Mouse (Mus musculus) liver, embryonic 11.5 days (tissue): ENCODE results near the gene Col24a1. TPM values are rescaled to one million over a fixed set of nuclear protein-coding genes. Genes with fewer than 3 reads are reported as not detected.
"Not testable (repeated sequence)": the region's sequence is repeated elsewhere in the genome, so short reads cannot be mapped to it uniquely, and the experiment has no call there.

ENCODE experiments used
- ATAC-seq: fragments of 200-750 bp; cut with Nextera tagmentation; replicated peaks from 2 replicates; pipeline ENCODE4 v1.8.0; 2017; ENCODE audit warnings: moderate number of reproducible peaks, mild to moderate bottlenecking, moderate TSS enrichment, moderate library complexity; ENCODE audit not compliant: low FRiP score
- DNase-seq: peaks from one replicate; pipeline ENCODE4 v3.0.0-alpha.2; 2017; ENCODE audit warnings: low spot score
- H3K27ac ChIP-seq: fragments of 300-500 bp; sonication (generic); 2 replicates; pipeline ENCODE4 v1.5.1; 2014; ENCODE audit warnings: mild to moderate bottlenecking, low read depth, low read length, control low read depth
- H3K27me3 ChIP-seq: fragments of 300-500 bp; sonication (generic); replicated peaks from 2 replicates; pipeline ENCODE4 v1.6.1; 2014; ENCODE audit warnings: low read length, mixed read lengths; ENCODE audit not compliant: control insufficient read depth, insufficient read depth
- H3K36me3 ChIP-seq: fragments of 300-500 bp; sonication (generic); 2 replicates; pipeline ENCODE4 v1.6.1; 2014; ENCODE audit warnings: mild to moderate bottlenecking, low read length, moderate library complexity, mixed read lengths; ENCODE audit not compliant: control insufficient read depth, insufficient read depth
- H3K4me1 ChIP-seq: fragments of 300-500 bp; sonication (generic); replicated peaks from 2 replicates; pipeline ENCODE4 v1.6.1; 2014; ENCODE audit warnings: low read length, mixed read lengths; ENCODE audit not compliant: control insufficient read depth, insufficient read depth
- H3K4me2 ChIP-seq: fragments of 300-500 bp; sonication (generic); 2 replicates; pipeline ENCODE4 v1.6.1; 2014; ENCODE audit warnings: mild to moderate bottlenecking, control low read depth, moderate library complexity
- H3K4me3 ChIP-seq: fragments of 300-500 bp; sonication (generic); 2 replicates; pipeline ENCODE4 v1.5.1; 2014; ENCODE audit warnings: low read depth, low read length, control low read depth
- H3K9ac ChIP-seq: fragments of 300-500 bp; sonication (generic); 2 replicates; pipeline ENCODE4 v1.6.1; 2014; ENCODE audit warnings: low read depth, low read length, control low read depth
- H3K9me3 ChIP-seq: fragments of 300-500 bp; sonication (generic); 2 replicates; pipeline ENCODE4 v1.6.1; 2016; ENCODE audit warnings: low read length, inconsistent platforms, mixed read lengths; ENCODE audit not compliant: control insufficient read depth
- WGBS: fragments of 180-500 bp; shearing (Covaris S2); extraction: QIAGEN DNeasy Blood & Tissue Kit; methylation state at CpG from one replicate; pipeline ENCODE4 v1.1.7; 2014; 5-methylcytosine and 5-hydroxymethylcytosine counted together
- polyA plus RNA-seq: library from polyadenylated mRNA; unstranded; fragments of >200 nt; fragmentation: Nextera tagmentation; extraction: Ambion mirVana; gene quantifications from 2 replicates; pipeline ENCODE4 v1.2.1, GENCODE M21; 2014

Gene Col24a1
- polyA plus RNA-seq, 1 experiment from 2014 or later, result 0.64 TPM

DNA sequence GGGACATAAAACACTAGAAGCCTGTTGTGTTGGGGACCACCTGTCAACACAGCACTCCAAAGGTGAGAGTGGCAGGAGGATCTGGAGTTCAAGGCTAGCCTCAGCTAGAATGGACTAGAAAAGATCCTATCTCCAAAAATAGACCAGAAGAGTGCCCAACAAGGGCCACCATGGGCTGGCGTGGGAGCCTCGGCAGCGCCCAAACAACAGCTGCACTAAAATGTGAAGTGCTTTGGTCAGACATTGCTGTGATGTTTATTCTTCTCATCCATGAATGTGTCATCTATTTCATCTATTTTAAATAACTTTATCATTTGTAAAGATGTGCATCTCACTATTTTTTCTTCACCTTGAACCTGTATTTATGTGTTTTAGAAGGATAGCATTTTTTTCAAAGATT lies 122.1 kb downstream of the Col24a1 start:
- no peak for DNase-seq
- no peaks in the 10 kb centered on the region for H3K9me3 ChIP-seq
- no peak overlapping the region for H3K9ac ChIP-seq
- no peaks in the 10 kb centered on the region for H3K36me3 ChIP-seq
- no peaks in the 10 kb centered on the region for H3K27me3 ChIP-seq
- H3K4me2 ChIP-seq, result no peak overlapping the region
- H3K4me1 ChIP-seq, result no peaks in the 10 kb centered on the region
- ATAC-seq, result no peak
- 92% methylated on average over 3 of the region's 3 CpGs for WGBS
- H3K27ac ChIP-seq, result no peak overlapping the region
- H3K4me3 ChIP-seq, result no peak overlapping the region

DNA sequence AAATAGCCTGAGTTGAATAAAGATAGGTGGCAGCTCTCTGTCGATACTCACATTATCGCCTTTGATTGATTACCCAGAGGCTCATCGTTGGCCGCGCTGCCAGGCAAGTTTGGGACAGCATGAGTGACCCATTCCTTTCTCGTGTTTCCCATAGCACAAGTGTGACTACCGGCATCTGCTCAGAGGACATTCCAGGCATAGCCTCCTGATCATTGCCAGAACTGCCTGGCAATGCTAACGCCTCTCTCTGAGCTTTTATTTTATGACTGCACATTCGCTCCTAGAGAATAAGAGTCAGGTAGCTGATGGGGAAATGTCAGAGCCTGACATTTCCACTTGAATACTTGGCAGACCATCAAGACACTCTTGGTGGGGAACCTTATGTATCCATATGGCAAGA lies 125.5 kb downstream of the Col24a1 start:
- ATAC-seq (no peak), DNase-seq (no peak)
- no peak overlapping the region for H3K4me2 ChIP-seq
- WGBS, result 71% methylated on average over 9 of the region's 9 CpGs
- H3K27ac ChIP-seq, result no peak overlapping the region
- no peaks in the 10 kb centered on the region for H3K9me3 ChIP-seq
- H3K36me3 ChIP-seq, result no peaks in the 10 kb centered on the region
- no peak overlapping the region for H3K9ac ChIP-seq
- H3K27me3 ChIP-seq, result no peaks in the 10 kb centered on the region
- no peak overlapping the region for H3K4me3 ChIP-seq
- H3K4me1 ChIP-seq, result no peaks in the 10 kb centered on the region

DNA sequence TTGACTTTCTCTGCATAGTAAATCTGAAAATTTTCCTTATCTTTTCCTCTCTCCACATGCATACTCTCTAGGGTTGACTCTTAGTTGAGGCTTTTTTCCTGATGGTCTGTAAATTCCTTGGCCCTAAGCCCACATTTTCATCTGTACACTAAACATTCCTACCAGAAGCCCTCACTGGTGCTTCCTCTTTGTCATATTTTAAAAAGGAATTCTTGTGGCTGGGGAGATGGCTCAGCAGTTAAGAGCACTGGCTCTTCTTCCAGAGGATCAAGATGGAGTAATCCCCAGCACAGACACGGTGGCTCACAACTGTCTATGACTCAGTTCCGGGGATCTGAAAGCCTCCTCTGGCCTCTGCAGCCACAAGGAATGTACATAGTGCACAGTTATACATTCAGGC lies 128.1 kb downstream of the Col24a1 start:
- Histone ChIP-seq H3K4me2 (no peak overlapping the region), H3K27ac (no peak overlapping the region), H3K9me3 (no peaks in the 10 kb centered on the region), H3K9ac (no peak overlapping the region), H3K36me3 (no peaks in the 10 kb centered on the region), H3K4me1 (no peaks in the 10 kb centered on the region), H3K27me3 (no peaks in the 10 kb centered on the region), H3K4me3 (no peak overlapping the region)
- DNase-seq, result no peak
- 66% methylated on average over 2 of the region's 2 CpGs for WGBS
- no peak for ATAC-seq

DNA sequence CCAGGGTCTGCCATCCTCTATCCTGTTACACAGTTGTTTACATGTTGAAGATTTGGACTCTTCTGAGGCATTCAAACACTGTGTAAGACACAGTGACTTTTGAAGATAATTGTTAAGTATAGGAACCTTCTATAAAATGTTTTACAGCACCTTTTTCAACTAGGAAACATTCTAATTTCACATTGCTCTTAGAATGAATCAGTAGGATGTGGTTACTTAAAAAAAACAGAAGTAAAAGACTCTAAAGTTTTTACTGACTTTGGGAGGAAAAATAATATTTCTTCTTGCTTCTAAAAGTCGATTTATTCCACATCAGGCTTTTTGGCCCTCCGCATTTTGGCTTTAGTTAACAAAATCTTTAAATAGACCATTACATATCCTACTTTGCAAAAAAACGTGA lies 129.8 kb downstream of the Col24a1 start:
- Histone ChIP-seq H3K27me3 (no peaks in the 10 kb centered on the region), H3K27ac (no peak overlapping the region), H3K4me2 (no peak overlapping the region), H3K4me1 (no peaks in the 10 kb centered on the region), H3K4me3 (no peak overlapping the region), H3K9ac (no peak overlapping the region), H3K36me3 (no peaks in the 10 kb centered on the region), H3K9me3 (no peaks in the 10 kb centered on the region)
- DNase-seq, result no peak
- no peak for ATAC-seq
- WGBS, result 81% methylated on average over 3 of the region's 3 CpGs

DNA sequence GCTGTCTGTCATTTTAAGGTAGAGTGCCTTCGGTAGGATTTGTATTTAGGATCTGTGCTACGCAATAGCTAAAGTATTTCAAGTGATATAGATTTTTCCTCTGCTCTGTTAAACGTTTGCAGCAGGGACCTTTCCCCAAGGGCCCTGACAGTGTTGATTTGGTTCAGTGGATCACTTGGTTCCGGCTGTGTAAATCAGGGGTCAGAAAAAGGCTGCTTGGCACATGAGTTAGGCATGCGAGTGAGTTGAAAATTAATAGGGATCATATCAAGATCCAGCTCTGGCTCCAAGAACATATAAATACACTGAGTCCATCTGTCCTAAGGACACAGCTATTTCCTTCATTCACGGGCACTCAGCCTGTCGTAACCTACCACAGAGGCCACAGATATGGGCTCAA lies 146.1 kb downstream of the Col24a1 start:
- Histone ChIP-seq H3K4me2 (no peak overlapping the region), H3K4me1 (no peaks in the 10 kb centered on the region), H3K9me3 (no peaks in the 10 kb centered on the region), H3K27ac (no peak overlapping the region), H3K9ac (no peak overlapping the region), H3K27me3 (no peaks in the 10 kb centered on the region), H3K4me3 (no peak overlapping the region), H3K36me3 (no peaks in the 10 kb centered on the region)
- ATAC-seq (no peak), DNase-seq (no peak)
- WGBS, result 76% methylated on average over 7 of the region's 7 CpGs

DNA sequence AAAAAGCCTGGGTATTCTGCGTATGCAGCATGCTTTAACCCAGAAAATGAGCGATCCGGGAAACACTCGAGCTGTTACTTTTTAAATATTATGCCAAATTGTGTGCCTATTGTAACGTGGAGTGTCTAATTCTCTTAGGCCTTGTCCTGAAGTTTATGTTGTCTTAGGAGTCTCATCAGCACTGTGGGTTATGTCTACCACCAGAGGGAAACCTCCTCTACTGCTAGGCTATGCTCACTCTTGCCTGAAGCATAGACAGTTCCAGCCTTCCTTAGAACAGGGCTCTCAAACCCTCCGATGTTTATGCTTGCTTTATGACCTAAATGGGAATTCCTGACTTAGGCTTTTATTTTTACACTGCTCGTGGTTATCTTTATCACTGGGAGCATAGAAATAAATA lies 146.8 kb downstream of the Col24a1 start:
- H3K4me3 ChIP-seq, result no peak overlapping the region
- WGBS, result 86% methylated on average over 7 of the region's 7 CpGs
- H3K36me3 ChIP-seq, result no peaks in the 10 kb centered on the region
- H3K4me1 ChIP-seq, result no peaks in the 10 kb centered on the region
- no peak overlapping the region for H3K9ac ChIP-seq
- no peaks in the 10 kb centered on the region for H3K9me3 ChIP-seq
- DNase-seq, result no peak
- no peak overlapping the region for H3K4me2 ChIP-seq
- no peaks in the 10 kb centered on the region for H3K27me3 ChIP-seq
- no peak for ATAC-seq
- no peak overlapping the region for H3K27ac ChIP-seq

DNA sequence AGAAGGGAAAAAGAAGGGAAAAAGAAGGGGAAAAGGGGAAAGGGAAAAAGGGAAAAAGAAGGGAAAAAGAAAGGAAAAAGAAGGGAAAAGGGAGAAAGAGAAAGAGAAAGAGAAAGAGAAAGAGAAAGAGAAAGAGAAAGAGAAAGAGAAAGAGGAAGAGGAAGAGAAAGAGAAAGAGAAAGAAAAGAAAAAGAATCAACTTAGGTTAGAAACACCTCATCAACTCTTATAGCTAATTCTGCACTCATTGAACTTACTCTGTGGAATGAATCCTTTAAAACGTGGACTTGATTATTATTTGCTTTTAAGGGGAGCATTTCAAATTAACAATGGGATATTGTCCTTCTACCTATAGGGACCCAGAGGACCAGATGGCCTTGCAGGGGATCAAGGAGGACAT lies 148.7 kb downstream of the Col24a1 start:
- WGBS, result 70% methylated on average over 1 of the region's 1 CpGs
- Histone ChIP-seq H3K27ac (no peak overlapping the region), H3K27me3 (no peaks in the 10 kb centered on the region), H3K36me3 (no peaks in the 10 kb centered on the region), H3K9ac (no peak overlapping the region), H3K4me3 (no peak overlapping the region), H3K4me2 (no peak overlapping the region), H3K9me3 (no peaks in the 10 kb centered on the region), H3K4me1 (no peaks in the 10 kb centered on the region)
- DNase-seq (no peak), ATAC-seq (no peak)

DNA sequence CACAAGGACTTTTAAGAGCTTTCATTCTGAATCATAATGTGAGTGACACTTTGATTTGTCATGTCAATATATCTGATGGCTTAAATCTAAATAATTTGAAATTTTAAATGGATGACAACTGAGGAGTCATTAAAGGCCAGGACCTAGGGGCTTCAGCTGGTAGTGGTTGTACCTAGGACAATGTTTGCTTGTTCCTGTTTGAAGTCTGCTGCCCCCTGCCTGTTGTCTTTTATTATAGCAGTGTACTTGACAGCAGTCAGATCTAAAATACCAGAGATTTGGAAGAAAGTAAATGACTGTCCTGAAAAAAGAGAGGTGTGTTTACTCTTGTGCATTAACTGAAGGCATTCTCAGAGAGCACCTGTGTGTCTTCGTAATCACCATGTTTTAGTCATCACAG lies 150.0 kb downstream of the Col24a1 start:
- ATAC-seq, result no peak
- H3K4me3 ChIP-seq, result no peak overlapping the region
- WGBS, result 83% methylated on average over 1 of the region's 1 CpGs

DNA sequence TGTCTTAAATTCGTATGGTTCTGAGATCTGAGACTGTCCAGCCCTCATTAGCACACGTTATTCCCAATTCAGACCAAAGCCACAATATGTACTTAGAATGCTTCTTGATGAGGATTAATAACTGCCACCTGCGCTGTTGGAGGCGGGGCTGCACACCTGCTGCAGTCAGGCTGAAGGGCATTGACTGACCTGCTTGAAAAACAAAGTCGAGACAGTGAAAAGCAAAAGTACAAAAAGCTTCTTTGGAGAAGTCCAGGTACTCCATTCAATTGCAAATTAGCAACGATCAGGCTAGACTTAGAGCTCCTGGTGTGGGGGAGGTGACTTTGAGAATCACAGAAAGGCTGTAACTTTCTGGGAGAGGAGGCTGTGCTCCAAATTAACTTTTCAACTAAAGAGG lies 150.9 kb downstream of the Col24a1 start:
- not testable (repeated sequence) for H3K4me3 ChIP-seq, H3K36me3 ChIP-seq, H3K27me3 ChIP-seq, H3K9me3 ChIP-seq, H3K9ac ChIP-seq, H3K4me2 ChIP-seq, DNase-seq, ATAC-seq, H3K27ac ChIP-seq, H3K4me1 ChIP-seq
- WGBS, result 78% methylated on average over 6 of the region's 6 CpGs

More for the DNA sequence above, 150.0 kb downstream of the Col24a1 start:
- Histone ChIP-seq H3K27ac (no peak overlapping the region), H3K4me2 (no peak overlapping the region), H3K4me1 (no peaks in the 10 kb centered on the region), H3K9me3 (no peaks in the 10 kb centered on the region), H3K9ac (no peak overlapping the region), H3K36me3 (no peaks in the 10 kb centered on the region), H3K27me3 (no peaks in the 10 kb centered on the region)
- no peak for DNase-seq
